Mouse (Mus musculus) mouse embryonic stem cell (cell line): ENCODE data around the gene Rabepk.
"Not testable (repeated sequence)": the region's sequence is repeated elsewhere in the genome, so short reads cannot be mapped to it uniquely, and the experiment has no call there.

Experiments
- in situ Hi-C, 2 experiments: fragments of 300-500 bp; cut with MboI; formaldehyde crosslinking; loops; 1 replicate in 1 of 2; 3 replicates in 1 of 2; pipeline ENCODE4 v1.14.3; 2019 to 2020; ENCODE audit warnings: low sequenced_read_pairs in 2 of 2, low pct_unique_long_range_greater_than_20kb in 1 of 2, mixed read lengths in 1 of 2; ENCODE audit not compliant: unreplicated experiment in 1 of 2

Gene Rabepk

DNA sequence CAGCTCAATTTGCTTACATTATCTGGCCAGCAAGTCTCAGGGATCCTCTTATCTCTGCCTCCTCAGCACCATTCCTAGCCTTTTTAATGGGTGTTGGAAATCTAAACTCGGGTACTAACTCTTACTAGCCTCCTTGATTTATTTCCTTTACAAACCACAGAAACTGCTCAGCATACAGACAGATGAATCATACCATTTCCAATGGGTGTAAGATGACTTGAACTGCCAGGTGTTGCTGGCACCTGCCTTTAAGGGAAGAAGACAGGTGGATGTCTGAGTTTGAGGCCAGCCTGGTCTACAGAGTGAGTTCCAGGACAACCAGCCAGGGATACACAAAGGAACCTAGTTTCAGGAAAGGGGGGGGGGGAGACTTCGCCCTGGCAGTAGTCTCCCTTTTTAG, 8.3 kb upstream of the Rabepk start:
- in situ Hi-C loops = no loop called here

DNA sequence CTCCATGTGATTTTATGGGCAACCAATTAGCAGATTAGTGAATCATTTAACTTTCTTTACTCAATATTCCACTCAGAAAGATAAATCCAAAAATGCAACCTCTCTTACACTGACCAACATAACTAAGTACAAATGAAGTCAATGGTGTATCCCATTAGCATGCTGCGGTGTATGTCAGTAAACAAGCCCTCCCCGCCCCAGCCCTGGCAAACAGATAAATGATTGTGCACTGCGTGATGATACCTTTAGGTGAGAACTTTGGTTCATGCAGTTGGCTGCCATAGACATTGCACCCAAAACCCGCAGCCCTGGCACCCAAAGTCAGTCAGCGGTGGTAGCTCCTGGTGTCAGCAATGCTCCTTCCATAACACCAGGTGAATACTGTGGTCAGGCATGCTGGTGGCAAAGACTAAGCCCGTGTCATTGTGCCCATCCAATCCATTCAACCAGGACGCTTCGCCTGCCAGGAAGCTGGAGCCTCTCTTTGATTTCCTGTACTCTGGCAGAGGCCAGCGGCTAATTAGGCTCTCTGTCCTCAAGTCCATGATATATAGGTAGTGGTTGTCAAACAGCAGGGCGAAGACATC, 5.7 kb upstream of the Rabepk start:
- in situ Hi-C loops = no loop called here

DNA sequence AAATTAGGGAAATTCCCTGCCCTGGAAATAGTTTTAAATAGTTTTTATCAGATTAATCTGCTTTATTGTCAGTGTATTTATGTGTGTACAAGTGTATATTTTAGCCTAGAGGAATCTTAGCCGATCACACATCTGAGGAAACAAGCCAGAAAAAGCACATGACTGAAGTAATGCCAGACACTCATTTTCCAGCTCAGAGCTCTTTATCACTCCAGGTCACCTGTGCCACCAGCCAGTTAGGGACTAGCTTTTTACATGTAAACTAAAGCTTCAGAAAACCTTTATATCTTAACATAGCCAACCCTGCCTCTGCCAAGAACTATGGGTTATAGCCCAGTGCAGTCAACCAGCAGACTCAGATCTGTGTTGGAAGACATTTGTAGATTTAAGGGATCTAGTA, 5.1 kb upstream of the Rabepk start:
- in situ Hi-C loops = no loop called here

DNA sequence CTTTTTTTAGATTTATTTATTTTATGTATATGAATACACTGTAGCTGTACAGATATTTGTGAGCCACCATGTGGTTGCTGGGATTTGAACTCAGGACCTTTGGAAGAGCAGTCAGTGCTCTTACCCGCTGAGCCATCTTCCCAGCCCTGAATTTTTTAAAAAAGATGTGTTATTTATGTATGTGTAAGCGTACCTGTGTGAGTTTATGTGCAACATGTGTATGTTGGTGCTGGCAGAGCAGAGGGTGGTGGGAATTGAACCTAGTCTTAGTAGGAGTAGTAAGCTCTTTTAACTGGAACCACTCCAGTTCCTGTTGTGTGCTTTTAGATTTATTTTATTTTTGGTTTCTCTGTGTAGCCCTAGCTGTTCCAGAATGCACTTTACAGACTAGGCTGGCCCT, 4.5 kb upstream of the Rabepk start:
- in situ Hi-C loops = no loop called here

DNA sequence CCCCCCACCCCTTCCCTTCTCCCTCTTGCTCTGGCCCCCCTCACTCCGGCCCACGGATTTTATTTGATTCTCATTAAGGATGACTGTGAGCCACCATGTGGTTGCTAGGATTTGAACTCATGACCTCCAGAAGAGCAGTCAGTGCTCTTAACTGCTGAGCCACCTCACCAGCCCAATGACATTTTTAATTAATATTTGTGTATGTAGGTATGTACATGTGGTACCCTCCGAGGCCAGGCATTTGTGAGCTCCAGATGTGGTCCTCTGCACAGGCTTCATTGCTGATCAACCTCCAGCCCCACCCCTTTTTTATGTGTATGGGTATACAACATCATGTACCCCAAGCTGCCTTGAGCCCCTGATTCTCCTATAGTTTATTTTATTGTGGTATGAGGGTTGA, 4.0 kb upstream of the Rabepk start:
- in situ Hi-C loops = no loop called here

DNA sequence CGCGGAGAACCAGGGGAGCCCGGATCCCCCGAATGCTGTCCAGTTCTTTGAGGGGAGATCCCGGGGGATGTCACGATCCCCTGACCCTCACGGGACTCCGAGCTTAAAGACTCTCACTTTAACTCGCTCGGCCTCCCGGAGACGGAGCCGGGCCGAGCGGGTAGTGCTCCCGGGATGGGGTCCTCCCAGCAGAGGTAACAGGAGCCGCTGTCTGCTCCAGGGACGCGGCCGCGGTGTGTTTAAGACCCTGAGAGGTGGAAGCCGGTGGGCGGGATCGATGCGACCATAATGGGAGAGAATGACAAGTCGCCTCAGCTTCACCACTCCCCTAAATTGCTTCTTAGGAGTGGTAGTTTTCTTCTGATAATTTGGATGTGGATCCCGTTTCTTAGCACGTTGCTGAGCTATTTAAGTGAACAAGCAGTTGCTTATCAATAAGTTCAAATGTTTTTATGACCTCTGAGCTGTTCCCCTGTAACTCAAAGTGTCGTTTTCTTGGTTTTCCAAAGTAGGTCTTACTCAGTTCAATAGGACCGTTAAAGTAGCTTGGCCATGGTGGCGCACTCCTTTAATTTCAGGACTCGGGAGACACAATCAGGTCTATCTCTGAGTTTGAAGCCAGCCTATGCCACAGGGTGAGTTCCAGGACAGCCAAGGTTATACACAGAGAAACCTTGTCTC, 3.0 kb upstream of the Rabepk start:
- in situ Hi-C loops = not testable (repeated sequence)

DNA sequence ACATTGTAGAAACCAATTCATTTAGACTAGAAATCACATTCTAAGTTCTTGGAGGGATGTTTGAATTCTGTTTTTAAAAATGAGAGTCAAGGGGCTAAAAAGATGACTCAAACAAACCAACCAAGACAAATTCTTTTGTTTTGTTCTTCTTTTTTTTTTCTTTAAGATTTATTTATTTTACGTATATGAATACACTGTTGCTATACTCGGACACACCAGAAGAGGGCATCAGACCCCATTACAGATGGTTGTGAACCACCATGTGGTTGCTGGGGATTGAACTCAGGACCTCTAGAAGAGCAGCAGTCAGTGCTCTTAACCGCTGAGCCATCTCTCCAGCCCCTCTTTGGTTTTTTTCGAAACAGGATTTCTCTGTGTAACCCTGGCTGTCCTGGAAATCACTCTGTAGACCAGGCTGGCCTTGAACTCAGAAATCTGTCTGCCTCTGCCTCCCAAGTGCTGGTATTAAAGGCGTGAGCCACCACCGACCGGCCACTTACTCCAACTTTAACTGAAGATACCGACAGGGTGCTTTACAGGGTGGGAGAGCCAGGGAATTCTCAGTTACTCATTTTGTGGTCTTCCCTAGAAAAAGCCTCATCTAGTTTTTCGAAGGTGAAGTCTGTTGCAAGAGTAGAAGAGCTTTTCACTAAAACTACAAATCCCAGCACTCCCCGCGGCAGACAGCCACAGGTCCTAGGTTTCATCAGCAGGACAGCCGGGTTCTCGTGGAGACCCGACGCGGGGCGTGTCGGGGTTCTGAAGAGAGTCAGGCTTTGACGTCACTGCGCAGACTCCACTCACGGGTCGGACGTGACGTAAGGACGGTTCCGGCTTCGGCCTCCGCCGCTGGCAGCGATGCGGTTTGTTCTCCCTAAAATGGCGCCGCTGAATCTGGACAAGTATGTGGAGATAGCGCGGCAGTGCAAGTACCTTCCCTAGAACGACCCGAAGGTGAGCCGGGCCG, 2.1 kb upstream of the Rabepk start:
- in situ Hi-C loops = no loop called here

DNA sequence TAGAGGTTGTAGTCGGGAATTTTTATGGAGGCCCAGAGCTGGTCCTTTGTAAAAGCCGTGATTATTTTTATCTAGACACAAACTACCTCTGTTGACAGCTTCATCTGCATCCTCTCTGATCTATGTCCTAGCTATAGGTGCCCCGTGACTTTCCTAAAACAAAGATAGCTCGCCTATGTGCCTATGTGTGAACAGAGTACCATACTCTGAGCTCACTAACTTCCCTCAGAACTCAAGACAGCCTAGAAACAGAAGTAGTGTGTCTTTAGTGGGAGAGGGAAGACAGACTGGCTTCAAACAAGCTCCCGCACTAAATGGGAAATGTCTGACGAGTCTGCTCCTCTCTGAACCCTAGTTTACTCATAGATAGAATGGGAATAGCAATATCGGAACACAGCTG, 659 bp upstream of the Rabepk start:
- in situ Hi-C loops = no loop called here

DNA sequence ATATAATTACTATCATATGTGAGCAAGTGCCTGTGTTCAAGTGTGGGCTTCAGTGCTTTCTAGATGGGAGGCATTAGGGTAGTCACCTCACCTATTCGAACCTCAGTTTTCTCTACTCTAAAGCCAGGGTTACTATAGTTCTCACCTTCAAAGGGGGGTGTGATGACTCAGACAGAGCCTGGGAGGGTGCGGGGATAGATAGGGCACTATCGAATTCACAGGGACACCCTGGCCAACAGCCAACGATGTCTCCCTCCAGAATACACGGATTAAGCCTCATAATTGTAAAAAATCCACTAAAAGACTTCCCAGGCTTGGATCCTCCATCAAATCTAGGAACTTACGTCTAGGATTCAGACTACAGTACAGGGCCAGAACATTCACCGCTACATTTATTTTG, 4.3 kb downstream of the Rabepk start:
- in situ Hi-C loops = no loop called here

DNA sequence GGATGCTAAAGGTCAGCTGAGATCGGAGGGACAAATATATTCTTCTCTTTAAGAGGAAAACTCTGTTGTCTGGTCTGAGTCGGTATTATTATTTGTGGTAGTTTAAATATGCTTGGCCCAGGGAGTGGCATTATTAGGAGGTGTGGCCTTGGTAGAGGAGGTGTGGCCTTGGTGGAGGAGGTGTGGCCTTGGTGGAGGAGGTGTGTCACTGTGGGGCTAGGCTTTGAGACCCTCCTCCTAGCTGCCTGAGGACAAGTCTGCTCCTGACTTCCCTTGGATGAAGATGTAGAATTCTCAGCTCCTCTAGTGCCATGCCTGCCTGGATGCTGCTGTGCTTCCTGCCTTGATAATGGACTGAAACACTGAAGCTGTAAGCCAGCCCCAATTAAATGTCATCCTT, 5.2 kb downstream of the Rabepk start:
- in situ Hi-C loops = no loop called here

DNA sequence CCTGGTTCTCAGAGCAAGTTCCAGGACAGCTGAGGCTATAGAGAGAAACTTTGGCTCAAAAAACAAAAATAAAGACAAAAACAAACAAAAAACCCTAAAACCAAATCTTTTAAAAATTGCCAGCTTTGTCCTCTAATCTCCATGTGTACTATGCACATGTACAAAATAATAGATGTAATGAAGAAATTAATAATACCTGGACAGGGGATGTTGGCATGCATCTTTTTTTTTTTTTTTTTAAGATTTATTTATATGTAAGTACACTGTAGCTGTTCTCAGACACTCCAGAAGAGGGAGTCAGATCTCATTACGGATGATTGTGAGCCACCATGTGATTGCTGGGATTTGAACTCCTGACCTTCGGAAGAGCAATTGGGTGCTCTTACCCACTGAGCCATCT, 7.2 kb downstream of the Rabepk start:
- in situ Hi-C loops = not testable (repeated sequence)

DNA sequence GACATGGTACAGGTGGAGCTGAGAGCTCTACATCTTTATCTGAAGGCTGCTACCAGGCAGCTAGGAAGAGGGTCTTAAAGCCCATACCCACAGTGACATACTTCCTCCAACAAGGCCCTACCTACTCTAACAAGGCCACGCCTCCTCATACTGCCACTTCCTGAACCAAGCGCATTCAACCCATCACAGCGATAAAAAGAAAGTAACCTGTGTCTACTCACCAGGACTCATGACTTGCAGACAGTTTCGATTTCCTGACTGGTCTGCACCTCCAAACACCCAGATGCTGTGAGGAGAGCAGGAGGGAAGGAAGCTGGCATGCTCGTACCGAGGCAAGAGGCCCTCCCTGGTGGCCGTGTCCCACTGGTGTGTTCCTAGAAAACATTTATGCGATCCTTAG, 9.4 kb downstream of the Rabepk start:
- in situ Hi-C loops = no loop called here

DNA sequence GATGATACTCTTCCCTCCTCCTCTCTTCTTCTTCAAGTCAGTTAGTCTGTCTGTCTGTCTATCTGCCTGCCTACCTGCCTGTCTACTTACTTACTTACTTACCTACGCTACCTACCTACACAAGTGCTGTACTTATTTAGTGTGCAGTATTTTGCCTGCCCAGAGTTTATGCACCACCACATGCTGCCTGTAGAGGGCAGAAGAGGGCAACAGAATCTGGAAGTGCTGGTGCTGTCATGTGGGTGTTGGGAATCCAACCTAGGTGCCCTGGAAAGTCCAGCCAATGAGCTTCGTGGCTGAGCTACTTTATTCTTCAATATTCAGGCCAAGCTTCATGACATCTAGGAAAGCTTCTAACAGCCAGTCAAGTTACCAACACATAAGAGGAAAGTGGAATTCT, 15.6 kb downstream of the Rabepk start:
- in situ Hi-C loops = no loop called here

DNA sequence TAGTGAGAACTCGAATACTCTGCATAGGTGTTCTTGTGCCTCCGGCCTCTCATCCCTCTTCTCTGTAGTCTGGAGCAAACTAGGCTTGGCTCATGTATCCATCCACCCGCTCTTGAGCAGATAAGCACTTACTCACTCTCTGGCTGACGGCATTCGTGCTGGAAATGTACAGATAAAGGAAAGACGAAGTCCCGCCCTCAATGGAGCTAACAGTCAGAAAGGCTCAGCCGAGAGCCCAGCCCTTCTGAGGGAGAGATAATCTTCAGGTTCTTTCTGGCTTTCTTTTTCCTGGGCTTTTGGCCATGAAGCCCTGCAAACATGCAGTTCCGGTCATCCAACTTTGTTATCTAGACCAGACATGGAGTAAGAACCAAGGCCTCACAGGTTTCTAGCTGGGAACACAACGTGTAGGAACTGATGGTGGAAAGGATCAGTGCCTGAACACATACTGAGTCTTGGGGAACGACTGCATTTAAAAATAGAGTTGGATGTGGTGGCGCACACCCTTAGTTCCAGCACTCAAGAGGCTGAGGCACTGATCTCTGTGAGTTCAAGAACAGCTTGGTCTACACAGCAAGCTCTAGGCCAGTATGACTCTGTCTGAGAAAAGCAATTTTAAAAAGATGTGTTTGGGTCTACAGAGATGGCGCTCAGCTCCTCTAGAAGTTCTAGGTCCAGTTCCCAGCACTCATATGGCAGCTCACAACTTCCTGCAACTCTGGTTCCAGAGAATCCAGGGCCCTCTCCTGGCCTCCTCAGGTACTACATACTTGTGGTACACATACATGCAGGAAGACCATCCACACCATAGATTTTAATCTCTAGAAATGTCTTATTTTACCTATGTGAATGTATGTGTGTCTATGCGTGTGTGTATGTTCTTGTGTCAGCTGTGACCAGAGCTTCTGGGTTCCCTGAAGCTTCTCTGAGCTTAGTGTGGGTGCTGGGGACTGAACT, 16.4 kb downstream of the Rabepk start:
- in situ Hi-C loops = no loop called here

DNA sequence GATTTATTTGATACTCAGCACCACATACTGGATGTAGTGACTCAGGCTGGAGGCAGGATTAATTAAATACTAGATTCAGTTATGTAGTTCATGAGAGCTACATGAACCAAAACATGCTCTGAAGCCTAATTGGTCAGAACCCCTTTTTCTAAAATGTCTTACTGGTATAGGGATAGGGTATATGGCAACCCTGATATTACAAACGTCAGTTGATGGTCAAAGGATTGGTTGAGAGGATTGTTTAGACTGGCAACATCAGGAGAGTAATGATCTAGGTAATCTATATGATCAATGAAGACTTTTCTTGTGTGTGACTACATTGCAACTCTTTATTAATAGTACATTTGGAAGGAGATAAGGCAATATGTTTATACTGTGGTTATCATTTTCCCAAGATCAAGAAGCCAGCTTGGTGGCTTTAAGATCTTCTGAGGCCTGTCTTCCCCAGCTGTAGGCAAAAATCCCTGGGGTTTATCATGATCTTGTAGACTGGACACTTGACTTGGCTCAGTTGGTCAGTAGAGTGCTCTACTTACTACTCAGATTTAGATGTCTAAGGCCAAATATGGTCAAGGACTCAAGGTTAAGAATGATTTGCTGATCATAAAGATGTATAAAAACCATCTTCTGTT, 22.4 kb downstream of the Rabepk start:
- in situ Hi-C loops = no loop called here

DNA sequence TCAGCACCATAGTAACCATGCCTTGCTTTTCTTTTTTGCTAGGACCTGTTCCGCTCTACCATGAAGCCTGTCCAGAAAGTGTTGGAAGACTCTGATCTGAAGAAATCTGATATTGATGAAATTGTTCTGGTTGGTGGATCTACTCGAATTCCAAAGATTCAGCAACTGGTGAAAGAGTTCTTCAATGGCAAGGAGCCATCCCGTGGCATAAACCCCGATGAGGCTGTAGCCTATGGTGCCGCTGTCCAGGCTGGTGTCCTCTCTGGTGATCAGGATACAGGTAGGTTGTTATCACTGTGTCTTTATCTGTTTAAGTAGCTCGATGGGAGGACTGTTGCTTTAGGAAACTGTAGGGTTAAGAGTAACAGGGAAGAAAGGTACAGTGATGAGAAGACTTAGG, 25.2 kb downstream of the Rabepk start:
- in situ Hi-C loops = no loop called here

DNA sequence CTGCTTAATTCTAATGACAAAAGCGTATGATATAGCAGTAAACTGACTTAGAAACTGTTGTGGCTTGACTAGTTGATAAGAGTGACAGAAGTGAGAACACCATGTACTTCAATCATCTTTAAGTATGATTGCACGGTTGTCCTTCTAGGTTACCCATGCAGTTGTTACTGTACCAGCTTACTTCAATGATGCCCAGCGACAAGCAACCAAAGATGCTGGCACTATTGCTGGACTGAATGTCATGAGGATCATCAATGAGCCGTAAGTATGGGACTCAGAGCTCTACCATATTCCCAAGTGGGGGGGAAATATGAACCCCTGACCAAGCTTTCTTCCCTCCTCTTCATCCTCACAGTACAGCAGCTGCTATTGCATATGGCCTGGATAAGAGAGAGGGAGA, 26.0 kb downstream of the Rabepk start:
- in situ Hi-C loops = no loop called here
